Mouse (Mus musculus) spleen, adult 2 months (tissue): ENCODE results near the gene Hcfc1.

Source experiments
- CTCF ChIP-seq: fragments of 200-500 bp; IDR thresholded peaks from 2 replicates; pipeline ENCODE4 v1.5.1; 2011; ENCODE audit warnings: mild to moderate bottlenecking, inconsistent platforms; ENCODE audit not compliant: insufficient read depth, insufficient read length, insufficient replicate concordance; ENCODE audit errors: extremely low read depth
- POLR2A ChIP-seq: fragments of 200-500 bp; IDR thresholded peaks from 2 replicates; pipeline ENCODE4 v1.6.1; 2011; ENCODE audit warnings: low read depth, low read length, inconsistent platforms

GRCm38 (mm10) chrX:73942294-73942693, 23.9 kb downstream of the Hcfc1 start:
- no peak for TF ChIP-seq POLR2A
- no peak for TF ChIP-seq CTCF
